Comparison of ENCODE assay signal across 3 mouse cellular contexts in genomic region chr19:46330696-46331095, GRCm38 (mm10).
"Had no signal": no experiment of that assay in that cellular context is flagged by ENCODE, and none has a peak within 500 bp of the region (broad histone marks: within the 10 kb centered on the region; RNA-seq: fewer than 3 reads in every experiment).

No protein-coding gene starts in this region.

- H3K4me3 ChIP-seq: liver, embryonic 13.5 days had no signal

- H3K27ac ChIP-seq: kidney, embryonic 15.5 days; left cerebral cortex, adult 2 months; liver, embryonic 13.5 days had no signal

- H3K9ac ChIP-seq: kidney, embryonic 15.5 days had no signal

- H3K9me3 ChIP-seq: kidney, embryonic 15.5 days; liver, embryonic 13.5 days had no signal
